Mouse (Mus musculus) layer of hippocampus, adult 9-11 months (tissue): ENCODE results near the gene Gm11563.
"Not testable (repeated sequence)": the region's sequence is repeated elsewhere in the genome, so short reads cannot be mapped to it uniquely, and the experiment has no call there.

Source experiments
- DNase-seq: peaks from one replicate; pipeline ENCODE4 v3.0.0; 2022

The Gm11563 gene

GRCm38 (mm10) chr11:99658467-99659010 is at the start of gene Gm11563:
Gene Gm11563 (minus strand): TSS chr11:99658960.
- DNase-seq: not testable (repeated sequence)

- DNase-seq: no peak
Observed at GRCm38 (mm10) chr11:99690463-99690862, 31.7 kb upstream of the Gm11563 start, which contains the start of gene Gm14190. Gene Gm14190 (minus strand): TSS chr11:99690740.

DNA sequence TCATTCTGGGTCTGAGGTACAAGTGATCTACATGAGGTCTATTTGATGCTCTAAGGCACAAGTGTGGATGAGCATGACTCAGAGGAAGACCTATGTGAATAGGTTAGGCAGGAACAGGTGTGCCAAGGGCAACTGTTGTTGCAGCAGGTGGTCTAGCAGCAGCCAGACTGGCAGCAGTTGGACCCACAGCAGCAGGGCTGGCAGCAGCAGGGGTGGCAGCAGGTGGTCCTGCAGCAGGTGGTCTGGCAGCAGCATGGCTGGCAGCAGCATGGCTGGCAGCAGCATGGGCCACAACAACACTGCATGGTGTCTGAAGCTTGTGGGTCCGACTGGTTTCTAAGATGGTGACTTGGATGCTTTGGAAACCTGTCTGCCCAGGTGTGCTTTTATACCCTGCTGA is 26.5 kb upstream of the Gm11563 start:
- not testable (repeated sequence) for DNase-seq

- no peak for DNase-seq
Observed at GRCm38 (mm10) chr11:99683481-99683880, 24.7 kb upstream of the Gm11563 start.

DNA sequence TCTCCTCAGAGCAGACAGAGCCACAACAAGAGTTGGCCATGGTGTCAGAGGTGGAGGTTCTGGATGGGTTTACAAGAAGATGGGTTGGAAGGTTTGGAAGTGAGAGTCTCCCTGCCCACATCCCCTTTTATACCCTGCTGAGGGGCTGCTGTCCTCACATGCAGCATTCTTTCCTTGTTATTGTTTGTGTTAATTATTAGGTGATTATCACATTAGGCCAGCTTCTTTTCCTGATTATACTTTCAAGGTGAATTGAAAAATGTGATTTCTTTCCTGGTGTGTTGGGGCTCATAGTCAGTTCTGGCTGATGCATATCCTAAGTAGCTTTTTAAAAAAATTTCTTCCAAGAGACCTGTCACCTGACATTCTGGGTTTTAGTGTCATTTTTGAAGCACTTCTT is 7.1 kb upstream of the Gm11563 start, which contains the start of gene Krtap4-6:
TSS of gene Krtap4-6 (minus strand) at position 101 of the 400 bp plus-strand sequence.
- DNase-seq: no peak

DNA sequence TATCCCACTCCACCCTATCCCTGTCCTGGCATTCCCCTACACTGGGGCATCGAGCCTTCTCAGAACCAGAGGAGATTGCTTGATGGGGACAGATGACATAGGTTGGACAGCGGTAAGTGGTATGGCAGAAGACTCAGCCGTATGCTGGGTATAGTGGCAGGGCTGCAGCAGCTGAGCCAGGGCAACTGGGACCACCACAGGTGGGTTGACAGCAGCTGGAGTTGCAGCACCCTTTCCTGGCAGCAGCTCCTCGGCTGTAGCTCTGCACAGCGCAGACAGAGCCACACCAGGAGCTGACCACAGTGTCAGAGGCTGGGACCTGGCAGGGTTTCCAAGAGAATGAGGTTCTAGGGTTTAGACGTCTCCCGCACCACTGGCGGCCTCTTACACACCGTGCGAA is 4.0 kb upstream of the Gm11563 start:
- DNase-seq: no peak

- DNase-seq: no peak
Observed at GRCm38 (mm10) chr11:99659256-99659655, 496 bp upstream of the Gm11563 start.

GRCm38 (mm10) chr11:99657051-99657450 is 1.7 kb downstream of the Gm11563 start:
- DNase-seq: no peak

DNA sequence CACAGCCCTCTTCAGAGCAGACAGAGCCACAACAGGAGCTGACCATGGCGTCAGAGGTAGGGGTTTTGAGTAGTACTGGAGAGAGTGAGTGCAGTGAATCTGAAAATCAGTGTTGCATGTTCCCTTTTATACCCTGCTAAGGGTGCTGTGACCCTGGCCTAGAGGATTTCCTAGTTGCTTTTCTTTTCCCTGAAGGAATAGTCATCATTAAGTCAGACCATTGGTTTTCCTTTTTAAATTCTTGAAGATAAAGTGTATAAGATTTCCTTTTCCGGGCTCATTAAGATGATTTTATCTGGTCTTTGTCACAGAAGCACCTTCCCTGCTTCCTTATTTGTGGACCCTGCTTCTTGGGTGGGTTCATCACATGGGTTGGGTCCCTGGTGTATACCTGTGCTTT is 8.6 kb downstream of the Gm11563 start, which contains the start of gene Gm11555:
TSS of gene Gm11555 (minus strand) at position 101 of the 400 bp plus-strand sequence.
- DNase-seq: no peak

GRCm38 (mm10) chr11:99646444-99646843 is 12.3 kb downstream of the Gm11563 start:
- DNase-seq: no peak

DNA sequence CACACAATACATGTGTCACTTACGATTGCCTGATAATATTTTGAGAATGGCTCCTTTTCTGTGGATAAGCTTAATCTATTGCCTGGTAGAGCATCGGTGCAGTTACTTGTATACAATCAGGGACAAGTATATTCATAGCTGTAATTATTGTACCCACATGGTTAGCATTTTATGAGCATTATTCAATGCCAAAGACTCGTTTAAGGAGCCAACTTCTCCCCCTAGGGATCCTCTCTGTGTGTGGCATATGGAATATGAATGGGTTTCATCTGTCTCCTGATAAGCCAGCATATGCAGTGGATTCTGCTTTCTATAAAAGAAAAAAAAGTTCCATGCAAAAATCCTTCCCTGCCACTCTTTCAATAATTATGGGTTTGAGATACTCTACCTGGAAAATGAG is 14.4 kb downstream of the Gm11563 start:
- DNase-seq: peak; percentile 20

DNA sequence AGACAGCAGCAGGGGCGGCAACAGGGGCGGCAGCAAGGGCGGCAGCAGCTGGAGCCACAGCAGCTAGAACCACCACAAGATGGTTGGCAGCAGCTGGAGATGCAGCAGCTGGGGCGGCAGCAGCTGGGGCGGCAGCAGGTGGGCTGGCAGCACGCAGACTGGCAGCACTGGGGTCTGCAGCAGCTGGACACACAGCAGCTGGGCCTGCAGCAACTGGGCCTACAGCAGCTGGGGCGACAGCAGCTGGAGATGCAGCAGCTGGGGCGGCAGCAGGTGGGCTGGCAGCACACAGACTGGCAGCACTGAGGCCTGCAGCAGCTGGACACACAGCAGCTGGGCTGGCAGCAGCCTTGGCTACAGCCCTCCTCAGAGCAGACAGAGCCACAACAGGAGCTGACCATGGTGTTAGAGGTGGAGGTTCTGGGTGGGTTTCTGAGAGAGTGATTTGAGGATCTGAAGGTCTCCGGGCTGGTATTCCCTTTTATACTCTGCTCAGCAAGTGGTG is 15.1 kb downstream of the Gm11563 start, which contains the start of gene Krtap4-7:
TSS of gene Krtap4-7 (minus strand) at position 455 of the 505 bp plus-strand sequence.
- not testable (repeated sequence) for DNase-seq

GRCm38 (mm10) chr11:99640926-99641325 is 17.8 kb downstream of the Gm11563 start:
- no peak for DNase-seq

DNA sequence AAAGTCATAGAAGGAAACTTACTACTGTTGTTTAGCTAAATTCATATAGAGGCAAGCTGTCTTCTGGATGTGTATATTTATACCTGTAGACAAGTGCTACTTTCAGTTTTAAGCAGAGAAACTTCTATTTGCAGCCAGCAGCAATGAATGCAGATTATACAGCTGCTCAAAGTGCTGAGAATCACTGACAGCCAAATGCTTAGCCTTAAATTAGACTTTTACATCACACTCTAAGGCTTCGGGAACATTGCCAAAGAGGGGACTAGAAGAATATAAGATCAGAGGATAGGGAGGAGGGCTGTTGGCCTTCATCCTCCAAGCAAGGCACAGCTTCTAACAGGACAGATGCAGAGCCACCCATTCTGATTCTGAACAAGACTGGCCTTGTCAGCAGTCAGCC is 21.7 kb downstream of the Gm11563 start:
- no peak for DNase-seq

DNA sequence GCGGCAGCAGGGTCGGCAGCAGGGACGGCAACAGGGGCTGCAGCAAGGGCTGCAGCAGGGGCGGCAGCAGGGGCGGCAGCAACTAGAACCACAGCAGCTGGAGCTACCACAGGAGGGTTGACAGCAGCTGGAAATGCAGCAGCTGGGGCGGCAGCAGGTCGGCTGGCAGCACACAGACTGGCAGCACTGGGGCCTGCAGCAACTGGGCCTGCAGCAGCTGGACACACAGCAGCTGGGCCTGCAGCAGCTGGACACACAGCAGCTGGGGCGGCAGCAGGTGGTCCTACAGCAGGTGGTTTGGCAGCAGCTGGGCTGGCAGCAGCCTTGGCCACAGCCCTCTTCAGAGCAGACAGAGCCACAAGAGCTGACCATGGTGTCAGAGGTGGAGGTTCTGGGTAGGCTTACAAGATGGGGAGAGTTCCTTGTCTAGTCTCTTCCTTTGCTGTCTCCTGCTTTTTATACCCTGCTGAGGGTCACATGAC is 24.1 kb downstream of the Gm11563 start, which contains the start of gene Krtap4-2:
TSS of gene Krtap4-2 (minus strand) at position 432 of the 482 bp plus-strand sequence.
- DNase-seq: no peak

- no peak for DNase-seq
Observed at GRCm38 (mm10) chr11:99633293-99633692, 25.5 kb downstream of the Gm11563 start.

DNA sequence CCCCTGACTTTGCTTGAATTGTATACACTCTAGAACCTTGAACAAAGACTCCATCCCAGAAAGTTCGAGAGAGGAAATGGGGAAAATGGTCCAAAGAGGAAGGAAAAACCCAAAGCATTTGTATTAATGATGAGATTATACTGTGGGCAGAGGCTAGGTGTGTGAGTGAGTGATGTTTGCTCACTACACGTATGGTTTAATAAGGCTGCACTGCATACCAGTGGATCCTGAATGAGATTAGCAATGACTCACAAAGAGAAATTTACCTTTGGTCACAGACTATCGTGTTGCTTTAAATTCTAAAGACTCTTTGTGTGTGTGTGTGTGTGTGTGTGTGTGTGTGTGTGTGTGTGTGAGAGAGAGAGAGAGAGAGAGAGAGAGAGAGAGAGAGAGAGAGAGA is 27.9 kb downstream of the Gm11563 start:
- no peak for DNase-seq

GRCm38 (mm10) chr11:99628138-99628537 is 30.6 kb downstream of the Gm11563 start, which contains the start of gene Krtap4-1:
Gene Krtap4-1 (minus strand): TSS chr11:99628238.
- no peak for DNase-seq

DNA sequence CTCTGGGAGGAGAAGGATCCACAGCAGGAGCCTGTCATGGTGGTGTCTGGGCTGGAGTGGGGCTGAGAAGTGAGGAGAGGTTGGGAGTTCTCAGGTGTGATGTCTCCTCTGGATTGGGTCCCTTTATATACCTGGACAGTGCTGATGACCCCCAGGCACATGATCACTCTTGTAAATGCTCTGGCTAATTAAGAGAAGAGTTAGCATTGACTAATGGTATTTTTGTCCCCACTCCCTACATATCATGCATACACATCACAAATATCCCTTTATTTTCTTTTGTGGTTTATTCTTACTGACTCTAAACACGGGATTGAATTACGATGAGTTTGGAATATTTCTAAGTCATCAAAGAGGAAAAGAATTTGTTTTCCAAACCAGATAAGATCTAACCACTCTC is 38.4 kb downstream of the Gm11563 start, which contains the start of gene Gm11562:
TSS of gene Gm11562 (minus strand) at position 101 of the 400 bp plus-strand sequence.
- DNase-seq: no peak

GRCm38 (mm10) chr11:99614796-99615363 is 43.9 kb downstream of the Gm11563 start, which contains the start of gene Krtap2-4:
Gene Krtap2-4 (minus strand): TSS chr11:99614846.
- DNase-seq: no peak

DNA sequence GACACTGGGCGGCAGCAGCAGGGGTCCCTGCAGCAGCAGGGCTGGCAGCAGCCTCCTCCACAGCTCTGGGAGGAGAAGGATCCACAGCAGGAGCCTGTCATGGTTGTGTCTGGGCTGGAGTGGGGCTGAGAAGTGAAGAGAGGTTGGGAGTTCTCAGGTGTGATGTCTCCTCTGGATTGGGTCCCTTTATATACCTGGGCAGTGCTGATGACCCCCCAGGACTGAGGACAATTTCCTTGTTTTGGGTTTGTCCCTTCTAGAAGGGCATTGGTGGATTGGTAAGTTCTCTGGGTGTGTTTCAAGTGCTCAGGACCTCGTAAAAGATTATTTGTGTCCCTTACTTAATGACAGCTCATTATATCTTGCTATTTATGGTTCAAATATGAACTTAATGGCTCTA is 48.7 kb downstream of the Gm11563 start, which contains the start of gene Gm11937:
TSS of gene Gm11937 (minus strand) at position 101 of the 400 bp plus-strand sequence.
- DNase-seq: not testable (repeated sequence)

GRCm38 (mm10) chr11:99609126-99609525 is 49.6 kb downstream of the Gm11563 start:
- DNase-seq: peak; percentile 52
